Mouse (Mus musculus) ES-CJ7 (cell line): ENCODE results near the gene Gcm1.
A peak's percentile ranks its signal among the peaks of the same experiment; 100 is the strongest.

Experiments
- DNase-seq: peaks from one replicate; pipeline ENCODE4 v3.0.0; 2011; ENCODE audit warnings: low read depth, low spot score

The Gcm1 gene

DNA sequence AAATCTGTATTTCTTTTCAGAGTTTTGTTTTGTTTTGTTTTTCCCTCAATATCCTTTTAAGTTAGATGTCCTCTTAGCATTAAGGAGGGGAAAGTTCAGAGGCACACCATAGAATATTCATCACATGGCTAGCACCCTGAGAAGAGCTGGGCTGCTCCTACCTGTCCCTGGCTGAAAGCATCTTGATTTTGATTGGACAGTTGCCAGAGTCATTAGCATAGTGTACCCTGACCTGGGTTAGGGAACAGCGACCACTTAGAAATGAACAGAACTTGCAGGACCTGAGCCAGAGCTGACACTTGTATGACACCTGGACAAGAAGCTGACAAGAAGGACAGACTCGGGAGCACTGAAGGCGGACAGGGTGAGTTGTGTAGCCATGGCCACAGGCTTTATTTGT, at the start of gene Gcm1:
TSS of gene Gcm1 (plus strand) at position 248 of the 400 bp plus-strand sequence.
- DNase-seq = peak; percentile 35

DNA sequence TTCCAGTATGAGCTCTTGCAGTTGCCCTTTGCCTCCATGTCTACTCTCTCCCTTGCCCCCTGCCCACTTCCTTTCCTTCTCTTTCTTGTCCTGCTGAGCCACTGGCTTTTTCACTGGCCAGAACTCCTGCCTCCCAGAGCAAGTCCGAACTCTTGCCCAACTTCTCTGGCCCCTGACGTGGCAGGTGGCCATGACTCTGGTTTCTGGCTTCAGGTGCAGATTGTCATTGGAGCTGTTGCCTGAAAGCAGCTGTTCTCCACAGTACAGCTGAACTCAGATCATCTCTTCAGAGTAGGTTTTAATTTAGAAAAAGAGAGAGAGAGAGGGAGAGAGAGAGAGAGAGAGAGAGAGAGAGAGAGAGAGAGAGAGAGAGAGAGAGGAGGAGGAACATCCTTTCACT, 48.4 kb upstream of the Gcm1 start:
- no peak for DNase-seq

DNA sequence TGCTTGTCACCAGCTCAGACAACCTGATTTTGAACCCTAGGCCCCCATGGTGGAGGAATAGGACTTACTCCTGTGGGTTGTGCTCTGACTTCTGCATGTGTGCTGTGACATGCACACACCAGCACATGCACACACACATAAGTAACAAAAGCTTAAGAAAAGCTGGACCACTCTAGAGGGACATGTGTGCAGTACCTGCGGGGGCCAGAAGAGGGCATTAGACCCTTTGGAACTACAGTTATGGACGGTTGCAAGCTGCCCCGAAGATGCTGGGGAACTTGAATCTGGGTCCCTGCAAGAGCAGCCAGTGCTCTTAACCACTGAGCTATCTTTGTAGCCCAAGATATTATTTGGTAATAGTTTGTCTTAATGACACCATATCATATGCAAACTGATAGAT, 46.2 kb upstream of the Gcm1 start:
- peak; percentile 60 for DNase-seq

DNA sequence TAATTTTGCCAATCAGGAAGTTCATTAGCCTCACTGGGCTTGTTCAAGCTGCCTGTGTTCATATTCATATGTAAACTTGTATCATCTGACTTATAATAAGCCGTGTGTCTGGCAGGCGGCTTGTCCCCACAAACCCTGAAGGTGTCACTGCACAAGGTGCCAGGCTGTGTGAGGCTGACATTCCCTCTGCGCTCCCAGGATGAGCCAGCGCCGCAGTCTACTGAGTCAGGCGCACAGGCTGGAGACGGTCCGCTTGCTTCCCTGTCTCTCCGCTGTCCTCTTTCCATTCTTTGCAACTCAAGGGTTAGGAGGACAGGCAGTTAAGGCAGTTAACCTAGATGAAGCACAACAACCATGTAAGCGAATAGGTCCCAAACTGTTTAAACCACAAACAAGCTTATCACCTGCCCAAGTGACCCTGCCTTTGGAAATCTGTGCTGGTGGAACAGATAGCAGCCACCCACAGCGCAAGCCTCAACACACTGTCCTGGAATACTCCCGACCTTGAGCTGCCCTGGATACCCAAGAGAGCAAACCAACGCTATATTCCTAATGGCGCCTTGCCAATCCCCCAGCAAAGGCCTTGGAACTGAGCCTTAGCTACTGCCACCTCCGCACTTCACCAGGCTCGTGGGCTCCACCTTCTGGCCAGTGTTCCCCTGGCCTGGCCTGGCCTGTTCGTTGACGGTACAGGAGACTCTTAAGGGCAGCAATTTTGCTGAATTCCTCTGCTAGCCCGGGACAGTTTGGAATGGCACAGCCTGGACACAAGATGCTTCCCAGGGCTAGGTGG, 45.3 kb upstream of the Gcm1 start:
- peak; percentile 34 for DNase-seq

DNA sequence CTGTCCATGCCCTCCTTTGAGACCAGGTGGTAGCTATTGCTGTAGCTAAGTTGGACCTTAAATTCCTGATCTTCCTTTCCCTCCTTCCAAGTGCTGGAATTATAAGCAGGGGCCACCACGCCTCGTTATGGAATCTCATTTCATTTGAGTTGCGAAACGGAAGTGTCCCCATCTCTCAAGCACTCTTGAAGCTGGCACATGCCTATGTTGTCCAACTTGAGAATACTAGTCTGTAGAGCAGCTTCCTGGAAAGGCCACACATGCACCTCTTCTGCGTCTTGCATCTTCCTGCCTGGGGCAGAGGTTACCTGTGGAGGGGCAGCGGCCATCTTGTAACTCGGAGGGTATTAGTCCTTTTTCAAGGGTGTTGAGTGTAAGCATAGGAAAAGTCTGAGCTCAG, 42.3 kb upstream of the Gcm1 start:
- DNase-seq = no peak

DNA sequence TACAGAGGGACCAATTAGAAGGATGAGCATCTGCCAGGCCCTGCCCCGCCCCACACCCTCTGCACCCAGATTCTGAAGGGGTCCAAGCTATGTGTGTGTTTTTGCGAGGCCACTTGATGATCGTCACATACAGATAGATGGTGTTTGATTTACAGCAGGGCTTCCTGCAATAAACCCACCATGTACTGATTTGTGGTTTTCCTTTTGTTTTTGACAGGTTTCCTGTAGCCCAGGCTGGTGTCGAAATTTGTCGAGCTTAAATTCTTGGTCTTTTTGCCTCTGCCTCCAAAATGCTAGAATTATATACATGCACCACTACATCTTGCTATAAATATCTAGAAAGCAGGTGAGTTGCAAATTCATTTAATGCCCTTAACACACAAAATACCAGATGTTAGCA, 41.5 kb upstream of the Gcm1 start:
- DNase-seq = no peak

DNA sequence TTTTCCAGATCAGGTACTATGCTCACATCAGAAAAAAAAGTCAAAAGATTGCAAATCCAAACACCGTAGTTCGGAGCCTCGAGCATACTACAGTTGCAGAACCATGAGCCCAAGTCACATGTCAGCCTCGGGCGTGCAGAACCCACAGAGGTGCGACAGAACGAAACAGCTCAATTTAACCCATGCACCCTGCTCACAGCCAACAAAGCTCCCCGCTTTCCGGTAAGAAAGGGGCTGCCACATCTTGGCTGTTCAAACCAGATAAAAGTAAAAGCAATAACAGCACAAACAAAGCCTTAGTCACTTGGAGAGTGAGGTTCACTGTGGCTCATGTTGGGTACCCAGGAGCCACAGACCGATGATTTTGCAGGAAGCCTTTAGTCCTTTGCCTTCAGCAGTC, 41.0 kb upstream of the Gcm1 start:
- DNase-seq = no peak

DNA sequence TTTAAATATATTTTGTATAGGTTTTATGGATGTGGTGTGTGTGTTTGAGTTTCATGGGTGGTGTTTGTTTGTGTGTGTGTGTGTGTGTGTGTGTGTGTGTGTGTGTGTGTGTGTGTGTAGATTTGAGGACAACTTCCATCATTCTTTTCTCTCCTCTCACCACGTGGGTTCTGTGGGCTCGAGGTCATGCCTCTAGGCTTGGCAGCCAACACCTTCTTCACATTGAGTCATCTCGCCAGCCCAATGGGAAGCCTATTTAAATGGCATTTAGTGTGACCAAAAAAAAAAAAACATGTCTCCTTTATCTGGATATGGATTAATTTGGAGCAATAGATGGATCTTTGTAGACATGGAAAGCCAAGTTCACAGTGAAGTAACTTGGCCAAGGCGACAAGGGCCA, 39.7 kb upstream of the Gcm1 start:
- DNase-seq = no peak

DNA sequence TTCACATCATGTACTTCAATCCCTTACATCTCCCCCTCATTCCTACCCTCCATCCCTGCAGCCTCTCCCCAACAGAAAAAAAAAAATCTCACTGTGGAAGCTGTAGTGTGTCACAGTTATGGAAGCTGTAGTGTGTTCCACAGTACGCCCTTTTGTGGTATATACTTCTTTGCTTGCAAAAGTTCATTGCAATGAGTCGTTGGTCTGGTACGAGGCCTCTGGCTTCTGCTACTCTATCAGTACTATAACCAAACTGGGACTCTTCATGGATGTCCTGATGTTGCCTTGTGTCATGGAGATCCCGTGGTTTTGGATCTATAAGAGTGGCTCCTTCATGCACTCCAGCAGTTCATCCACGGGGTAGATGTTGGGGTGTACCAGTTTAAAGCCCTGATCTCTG, 39.0 kb upstream of the Gcm1 start:
- DNase-seq = no peak

DNA sequence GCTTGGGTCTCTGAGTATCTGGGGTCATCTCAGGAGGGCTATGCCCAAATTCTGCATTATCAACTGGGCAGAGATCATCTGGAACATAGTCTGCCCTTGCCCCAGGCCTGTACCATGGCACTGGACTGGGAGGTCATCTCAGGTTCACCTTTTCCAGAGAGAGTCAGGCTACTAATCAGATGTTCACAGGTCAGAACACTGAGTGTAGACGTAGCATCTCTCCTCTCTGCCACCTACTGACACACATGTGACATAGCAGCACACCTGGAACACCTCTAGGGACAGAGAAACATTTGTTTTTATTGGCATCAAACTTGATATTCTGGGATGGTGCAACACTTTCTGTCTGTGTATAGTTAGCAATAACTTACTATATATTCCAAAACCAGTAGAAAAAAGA, 37.9 kb upstream of the Gcm1 start:
- peak; percentile 42 for DNase-seq

DNA sequence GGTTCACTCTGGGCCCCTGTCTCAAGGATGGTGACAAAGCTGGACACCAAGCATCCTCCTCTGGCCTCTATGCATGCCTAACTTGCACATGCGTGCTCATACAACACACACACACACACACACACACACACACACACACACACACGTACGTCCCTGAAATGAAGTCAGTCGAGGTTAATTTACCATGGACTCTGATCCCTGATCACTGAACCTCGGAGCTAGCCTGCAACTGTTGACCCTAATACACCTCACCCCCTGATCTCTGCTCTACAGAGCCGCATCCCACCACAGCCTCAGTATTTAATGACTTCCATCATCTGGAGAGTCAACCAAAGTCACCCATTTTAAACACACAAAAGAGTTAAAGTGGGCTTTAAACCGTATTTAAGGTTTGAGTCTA, 35.9 kb upstream of the Gcm1 start:
- no peak for DNase-seq

DNA sequence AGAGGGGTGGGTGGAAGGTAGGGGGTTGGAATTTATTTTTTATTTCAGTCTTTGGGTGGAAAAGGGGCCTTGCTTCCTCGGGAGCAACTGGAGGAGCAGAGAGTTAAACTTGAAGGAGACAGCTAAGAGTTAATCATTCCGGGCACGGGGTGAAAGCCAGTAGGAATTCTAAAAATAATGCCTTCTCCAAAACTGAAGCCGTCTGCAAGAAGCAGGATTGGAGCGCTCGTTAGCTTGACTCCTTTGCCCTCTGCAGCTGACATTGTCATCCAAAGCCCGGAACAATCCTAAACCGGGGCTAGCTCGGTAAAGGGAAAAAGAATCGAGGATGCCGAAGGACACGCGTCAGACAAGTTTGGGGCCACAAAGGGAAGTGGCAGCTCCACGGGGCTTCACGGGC, 35.4 kb upstream of the Gcm1 start:
- DNase-seq = no peak

DNA sequence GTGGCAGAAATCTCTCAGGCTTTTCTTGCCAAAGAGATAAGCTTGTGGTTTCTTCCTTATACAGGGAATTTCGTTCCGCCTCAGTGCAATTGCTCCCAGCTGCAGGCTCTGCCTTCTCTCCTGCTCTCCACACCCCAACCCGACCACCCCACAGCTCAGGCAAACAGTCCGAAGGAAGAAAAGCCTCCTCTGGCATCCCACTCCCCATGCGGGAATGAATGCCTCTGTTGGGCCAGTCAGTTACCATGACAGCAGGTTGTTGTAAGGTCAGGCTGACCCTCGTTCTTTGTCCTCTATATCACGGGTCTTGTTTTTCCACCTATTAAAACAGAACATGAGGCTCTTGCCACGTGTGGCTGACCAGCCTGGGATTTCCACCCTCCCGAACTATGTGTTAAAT, 30.5 kb upstream of the Gcm1 start:
- no peak for DNase-seq

DNA sequence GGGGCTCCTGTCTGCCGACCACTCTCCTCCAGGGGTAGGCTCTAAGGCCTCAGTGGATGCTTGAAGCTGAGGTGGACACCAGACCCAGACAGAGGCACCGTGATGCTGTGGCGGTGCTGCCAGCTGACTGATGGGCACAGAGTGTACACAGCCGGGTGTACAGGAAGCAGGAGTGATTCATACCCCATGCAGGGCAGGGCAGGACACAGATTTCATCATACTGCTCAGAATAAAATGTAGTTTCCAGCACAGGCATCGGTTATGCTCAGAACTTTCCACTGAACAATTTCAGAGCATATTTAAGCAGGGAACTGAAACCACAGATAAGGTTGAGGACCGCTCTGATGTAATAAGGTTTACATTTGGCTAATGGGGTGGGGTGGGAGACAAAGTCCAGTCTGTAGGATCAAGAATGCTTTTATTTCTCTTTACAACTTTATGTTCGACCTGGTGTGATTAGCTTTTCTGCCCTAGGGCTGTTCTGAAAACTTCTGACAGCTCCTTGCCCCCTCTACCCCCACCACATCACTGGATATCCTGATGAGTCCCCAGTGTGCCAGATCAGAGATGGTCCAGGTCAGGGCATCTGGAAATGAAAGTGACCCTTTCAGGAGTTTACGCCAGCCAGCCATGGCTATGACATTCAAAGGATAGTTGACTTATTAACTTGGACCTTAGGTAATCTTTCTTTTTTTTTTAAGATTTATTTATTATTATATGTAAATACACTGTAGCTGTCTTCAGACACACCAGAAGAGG, 29.4 kb upstream of the Gcm1 start:
- no peak for DNase-seq

DNA sequence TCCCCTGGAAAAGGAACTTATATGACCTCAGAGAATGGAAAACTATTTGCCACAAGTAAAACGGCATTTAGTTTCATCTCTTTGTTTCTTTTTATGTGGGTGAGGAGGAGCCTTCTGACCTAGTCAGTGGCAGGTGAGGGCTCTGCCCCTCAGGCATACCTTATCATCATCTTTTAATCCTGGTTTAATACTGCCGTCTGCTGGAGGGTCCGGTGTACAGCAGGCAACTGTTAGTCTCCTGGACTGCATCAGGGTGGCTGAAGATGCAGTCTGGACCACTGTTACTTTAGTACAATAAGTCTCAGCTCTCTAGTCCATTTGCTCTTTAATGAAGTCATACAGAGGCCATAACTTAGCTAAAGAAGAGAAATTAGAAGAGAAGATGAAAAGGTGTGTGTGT, 26.9 kb upstream of the Gcm1 start:
- DNase-seq = peak; percentile 46

DNA sequence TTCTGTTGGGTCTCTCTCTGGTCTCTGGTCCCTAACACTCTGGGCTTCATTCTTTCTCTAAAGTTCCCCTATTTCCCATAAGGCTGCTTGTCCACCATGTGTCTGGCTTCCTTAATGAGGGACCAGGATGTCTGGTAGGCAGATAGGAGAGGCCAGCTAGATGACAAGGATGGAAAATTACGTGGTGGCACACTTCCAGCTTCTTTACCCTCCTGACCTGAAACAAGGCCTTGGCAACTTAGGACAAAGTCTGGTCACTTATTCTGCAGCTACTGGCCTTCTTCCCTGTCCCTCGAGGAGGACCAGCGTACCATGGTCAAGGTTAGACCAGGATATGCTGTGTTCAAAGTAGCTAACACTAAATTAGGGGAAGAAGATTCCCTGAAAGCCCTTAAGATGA, 24.6 kb upstream of the Gcm1 start:
- no peak for DNase-seq

DNA sequence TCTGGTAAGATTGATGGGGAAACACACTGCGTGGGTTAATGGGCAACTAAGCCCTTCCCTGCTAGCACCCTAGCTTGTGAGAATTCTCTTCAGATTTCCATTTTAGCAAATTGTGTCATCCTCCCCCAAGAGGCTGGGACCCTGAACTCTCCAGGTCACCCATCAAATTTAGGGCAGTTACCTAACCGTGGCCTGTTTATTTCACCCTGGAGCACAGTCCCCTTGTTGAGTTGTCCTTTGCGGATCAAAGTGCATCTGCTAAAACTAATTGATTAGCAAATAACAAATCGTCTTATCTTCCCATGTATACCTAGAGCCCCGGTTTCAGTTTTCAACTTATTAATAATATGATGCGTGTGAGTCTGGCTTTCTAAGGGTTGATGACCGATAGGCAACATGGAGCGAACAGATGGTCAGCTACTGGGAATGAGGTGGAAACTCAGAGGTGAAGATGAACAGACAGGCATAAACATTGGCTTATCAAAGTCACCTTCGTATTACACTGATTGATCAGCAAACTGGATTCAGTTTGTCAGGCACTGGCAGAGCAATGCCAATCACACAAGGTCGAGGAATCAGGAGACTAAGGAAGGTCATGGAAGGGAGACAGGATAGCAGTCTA, 20.8 kb upstream of the Gcm1 start:
- DNase-seq = no peak

DNA sequence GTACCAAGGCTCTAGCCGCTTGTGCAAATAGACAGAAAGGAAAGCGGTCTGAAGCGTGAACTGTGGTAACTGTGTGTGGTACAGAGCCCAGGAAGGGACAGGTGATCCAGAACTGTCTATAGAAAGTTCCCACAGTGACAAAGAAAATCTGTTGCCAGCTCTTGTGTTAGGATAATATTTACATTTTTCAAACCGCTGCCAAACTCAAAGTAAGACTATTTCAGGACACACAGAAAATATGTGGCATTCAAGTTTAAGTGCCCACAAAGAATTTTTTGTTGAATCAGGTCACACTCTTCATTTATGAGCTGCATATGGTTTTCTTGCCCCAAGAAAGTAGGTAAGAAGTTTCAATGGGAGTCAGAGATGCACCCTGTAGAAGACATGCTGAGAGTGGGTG, 18.8 kb upstream of the Gcm1 start:
- DNase-seq = no peak

DNA sequence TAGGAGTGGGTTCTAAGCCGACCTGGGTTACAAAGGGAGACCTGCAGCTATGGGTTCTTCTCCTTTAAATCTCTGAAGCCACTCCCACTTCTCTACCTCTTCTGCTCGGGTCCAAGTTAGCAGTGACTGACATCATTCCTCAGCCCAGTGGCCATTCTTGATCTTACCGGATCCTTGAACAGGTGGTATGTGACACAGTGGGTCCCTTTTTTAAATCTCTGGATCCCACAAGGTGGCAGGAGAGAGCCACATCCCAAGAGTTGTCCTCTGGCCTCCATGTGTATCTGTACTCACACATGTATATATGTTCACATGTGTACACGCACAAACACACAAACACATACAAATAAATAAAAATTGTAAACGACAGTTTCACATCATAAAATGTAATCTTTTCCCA, 16.4 kb upstream of the Gcm1 start:
- peak; percentile 60 for DNase-seq

DNA sequence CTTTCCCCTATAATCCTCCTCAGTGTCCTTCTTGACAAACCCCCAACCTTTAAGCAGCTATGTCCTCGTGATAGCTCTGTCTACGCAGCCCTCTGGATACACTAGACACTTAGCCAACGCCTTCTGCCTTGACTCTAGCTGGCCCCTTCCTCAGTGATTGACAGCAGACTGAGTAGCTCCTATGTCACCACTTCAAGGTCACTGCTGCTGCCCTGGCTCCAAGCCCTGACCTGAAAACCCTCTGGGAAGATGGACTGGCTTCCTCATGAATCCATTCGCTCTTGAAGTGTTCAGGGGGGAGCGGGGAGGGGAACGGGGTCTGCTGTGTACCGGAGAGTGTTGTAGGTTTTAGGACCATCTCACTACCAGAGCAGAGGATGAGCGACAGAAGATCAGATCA, 15.9 kb upstream of the Gcm1 start:
- DNase-seq = no peak

DNA sequence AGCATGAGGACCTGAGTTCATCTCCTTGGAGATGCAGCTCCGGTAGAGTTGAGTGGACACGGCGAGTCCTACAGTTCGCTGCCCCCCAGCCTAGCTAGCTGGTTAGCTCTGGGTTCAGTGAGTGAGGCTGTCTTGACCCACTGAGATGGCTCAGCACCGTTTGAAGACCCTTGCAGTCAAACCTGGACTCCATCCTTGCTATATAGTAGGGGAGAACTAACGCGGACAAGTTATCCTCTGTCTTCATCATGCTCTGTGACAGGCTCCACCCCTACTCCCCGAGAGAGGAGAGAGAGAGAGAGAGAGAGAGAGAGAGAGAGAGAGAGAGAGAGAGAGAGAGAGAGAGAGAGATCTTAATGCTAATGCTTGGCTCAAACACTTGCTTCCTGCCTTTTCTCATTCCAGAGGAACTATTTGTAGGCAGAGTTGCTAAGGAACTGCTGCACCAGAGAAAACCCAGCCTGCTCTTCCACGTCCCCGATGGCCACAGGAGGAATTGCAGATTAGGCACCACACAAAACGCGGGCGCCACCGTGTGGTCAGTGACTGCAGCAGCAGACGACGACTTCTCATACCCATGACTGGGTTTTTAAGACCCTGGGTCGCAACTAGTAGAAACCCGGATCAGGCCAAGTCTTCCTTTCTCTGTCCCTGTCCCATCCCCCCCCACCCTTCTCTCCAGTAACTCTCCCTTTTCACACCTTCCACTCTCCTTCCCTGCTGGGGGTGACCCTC, 12.8 kb upstream of the Gcm1 start:
- peak; percentile 94 for DNase-seq

DNA sequence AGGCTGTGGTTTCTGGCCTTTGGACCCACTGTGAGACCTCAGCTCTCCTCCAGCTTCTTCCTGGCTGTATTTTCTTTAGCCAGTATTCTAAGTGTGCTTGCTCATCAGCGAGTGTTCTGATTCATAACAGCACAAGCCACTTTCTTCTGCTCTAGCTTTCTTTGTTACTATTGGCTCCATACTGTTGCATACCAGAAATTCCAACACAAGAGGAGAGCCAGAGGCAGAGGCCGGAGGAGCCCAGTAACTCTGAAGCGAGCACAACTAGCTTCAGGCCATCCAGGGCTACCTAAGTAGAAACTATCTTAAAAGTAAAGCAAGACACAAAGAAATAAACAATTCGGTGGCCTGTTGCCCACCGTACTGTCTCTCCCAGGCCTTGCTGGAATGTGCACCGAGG, 6.6 kb upstream of the Gcm1 start:
- DNase-seq = no peak
